Mouse (Mus musculus): ENCODE results near the gene Vps4a.
A peak's percentile ranks its signal among the peaks of the same experiment; 100 is the strongest.

Gene Vps4a

DNA sequence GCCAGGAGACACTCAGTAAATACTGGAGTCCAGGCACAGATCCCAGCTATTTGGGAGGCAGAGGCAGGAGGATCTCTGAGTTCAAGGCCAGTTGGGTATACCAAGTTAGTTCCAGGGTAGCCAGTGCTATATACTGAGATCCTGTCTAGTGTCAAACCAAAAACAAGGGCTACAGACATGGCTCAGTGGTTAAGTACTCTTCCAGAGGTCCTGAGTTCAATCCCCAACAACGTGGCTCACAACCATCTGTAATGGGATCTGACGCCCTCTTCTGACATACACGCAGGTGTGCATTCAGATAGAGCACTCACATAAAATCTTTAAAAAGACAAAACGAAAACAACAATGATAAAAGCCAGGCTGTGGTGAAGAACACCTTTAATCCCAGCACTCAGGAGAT, 18.5 kb downstream of the Vps4a start:
- no peak for DNase-seq (ENCODE audit: low spot score)

DNA sequence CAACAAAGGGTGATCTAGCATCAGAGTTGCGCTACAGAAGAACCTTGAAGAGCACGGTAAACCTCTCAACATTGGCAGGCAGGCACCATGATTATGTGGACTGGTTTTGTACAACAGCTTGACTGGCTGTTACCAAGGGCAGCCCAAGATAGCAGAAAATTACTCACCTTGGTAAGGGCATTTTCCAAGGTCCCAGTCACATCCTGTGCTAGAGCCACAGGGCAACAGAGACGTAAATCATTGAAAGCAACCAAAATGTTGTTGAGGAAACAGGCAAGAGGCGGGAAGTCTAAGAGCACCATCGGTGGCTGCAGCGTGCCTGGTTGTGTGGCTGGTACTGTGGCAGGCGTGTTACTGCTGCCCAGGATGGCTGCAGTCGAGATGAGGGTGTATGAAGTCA, 21.0 kb downstream of the Vps4a start:
- DNase-seq (ENCODE audit: low spot score), result no peak

DNA sequence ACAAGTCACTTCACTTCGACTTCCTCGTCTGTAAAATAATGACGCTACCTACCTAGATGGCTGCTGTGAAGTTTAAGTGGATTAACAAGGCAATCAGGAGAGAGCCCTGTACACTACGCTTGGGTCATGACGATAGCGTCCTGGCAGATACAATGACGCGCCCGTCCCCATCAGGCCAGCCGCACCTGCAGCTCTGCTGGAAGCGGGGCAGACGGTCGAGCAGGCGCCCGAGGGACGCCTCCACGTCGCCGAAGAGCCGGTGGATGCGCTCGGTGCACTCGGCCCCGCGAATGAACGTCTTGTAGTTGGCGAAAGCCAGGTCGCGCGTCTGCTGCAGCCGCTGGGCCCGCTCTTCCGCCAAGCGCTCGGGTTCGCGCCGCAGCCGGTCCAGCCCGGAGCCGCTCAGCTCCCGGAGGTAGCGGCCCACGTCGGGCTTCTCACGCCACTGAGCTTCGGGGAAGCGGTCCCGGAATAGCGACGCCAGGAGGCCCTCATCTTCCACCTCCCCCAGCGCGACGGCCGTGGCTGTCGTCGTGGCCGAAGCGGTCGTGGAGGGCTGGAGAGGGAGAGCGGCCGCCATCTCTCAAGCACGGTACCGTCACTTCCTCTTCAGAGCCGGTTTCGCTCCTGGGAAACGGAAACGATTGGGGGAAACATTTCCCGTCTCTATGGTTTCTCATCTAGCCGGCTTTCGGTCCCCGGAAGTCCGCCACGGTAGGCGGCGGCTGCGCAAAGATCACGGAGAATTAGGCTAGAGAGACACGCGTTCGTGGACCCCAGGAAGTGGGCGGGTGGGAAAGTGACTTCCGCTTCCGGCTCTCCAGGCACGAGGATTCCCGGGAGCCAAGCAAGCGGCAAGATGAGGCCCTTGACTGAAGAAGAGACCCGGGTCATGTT, 25.3 kb downstream of the Vps4a start, which contains the start of the genes Cog8 and Nip7:
Cog8 (minus strand) TSS at position 614 of the 897 bp plus-strand sequence.
Nip7 (plus strand) TSS at position 802 of the 897 bp plus-strand sequence.
- DNase-seq (ENCODE audit: low spot score), result peak; percentile 97

DNA sequence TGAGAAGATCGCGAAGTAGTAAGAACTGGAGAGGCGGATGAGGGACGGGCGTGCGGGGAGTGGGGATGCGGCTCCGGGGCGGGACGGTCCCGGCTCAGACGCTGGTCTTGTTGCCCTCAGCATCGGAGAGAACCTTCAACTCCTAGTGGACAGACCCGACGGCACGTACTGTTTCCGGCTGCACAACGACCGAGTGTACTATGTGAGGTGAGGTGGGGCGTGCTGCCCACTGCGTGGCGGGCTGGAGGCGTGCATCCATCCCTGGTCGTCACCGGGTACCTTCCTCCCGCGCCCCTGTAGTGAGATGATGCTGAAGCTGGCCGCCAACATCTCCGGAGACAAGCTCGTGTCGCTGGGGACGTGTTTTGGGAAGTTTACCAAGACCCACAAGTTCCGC, 25.9 kb downstream of the Vps4a start:
- DNase-seq (ENCODE audit: low spot score), result peak; percentile 37

DNA sequence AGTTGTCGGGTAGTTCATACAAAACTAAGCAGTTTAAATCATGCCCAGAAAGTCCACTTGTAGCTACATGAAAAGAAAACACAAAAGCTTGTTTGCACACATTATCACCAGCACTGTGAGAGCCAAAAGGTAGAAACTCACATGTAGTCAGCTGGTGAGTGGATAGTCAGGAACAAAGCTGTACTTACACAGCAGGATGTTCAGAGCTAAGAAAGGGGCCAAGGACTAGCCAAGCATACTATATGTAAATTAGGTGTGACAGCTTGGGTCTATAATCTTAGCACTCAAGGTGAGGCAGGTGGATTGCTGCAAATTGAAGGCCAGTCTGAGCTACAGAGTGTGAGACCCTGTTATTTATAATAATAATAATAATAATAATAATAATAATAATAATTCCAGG, 31.6 kb downstream of the Vps4a start:
- DNase-seq (ENCODE audit: low spot score), result no peak

DNA sequence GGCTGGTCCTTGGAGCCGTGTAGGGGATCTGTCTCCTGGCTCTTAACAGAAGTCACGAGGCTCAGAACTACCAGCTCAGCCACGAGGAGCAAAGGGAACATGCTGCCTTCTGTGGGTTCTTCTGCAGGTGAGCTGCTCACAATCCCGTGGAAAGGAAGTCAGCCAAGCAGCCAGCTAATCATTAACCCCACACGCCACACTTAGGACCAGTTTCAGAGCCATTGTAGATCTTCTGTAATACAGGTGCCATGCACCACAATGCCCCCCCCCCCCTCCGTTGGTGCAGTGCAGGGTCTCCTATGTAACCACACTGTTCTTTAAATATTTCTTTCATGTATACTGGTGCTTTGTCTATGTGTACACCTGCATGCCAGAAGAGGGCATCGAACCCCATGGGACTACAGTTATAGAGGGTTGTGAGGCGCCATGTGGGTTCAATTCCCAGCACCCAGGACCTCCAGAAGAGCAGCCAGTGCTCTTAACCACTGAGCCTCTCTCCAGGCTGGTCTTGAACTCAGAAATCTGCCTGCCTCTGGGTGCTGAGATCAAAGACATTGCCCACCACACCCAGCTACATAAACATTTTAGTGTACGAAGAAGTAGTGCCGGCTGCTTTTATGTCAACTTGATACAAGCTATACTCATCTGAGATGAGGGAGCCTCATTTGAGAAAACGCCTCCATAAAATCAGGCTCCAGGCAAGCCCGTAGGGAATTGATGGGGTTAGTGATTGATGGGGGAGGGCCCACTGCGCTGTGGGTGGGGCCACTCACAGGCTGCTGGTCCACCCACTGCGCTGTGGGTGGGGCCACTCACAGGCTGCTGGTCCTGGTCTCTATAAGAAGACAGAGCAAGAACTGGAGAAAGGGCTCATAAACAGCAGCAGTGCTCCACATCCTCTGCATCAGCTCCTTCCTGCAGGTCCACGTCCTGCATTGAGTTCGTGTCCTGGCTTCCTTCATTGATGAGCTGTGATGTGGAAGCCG, 34.8 kb downstream of the Vps4a start, which contains the start of gene Tmed6:
Tmed6 (minus strand) TSS at position 134 of the 986 bp plus-strand sequence.
- DNase-seq (ENCODE audit: low spot score), result no peak

DNA sequence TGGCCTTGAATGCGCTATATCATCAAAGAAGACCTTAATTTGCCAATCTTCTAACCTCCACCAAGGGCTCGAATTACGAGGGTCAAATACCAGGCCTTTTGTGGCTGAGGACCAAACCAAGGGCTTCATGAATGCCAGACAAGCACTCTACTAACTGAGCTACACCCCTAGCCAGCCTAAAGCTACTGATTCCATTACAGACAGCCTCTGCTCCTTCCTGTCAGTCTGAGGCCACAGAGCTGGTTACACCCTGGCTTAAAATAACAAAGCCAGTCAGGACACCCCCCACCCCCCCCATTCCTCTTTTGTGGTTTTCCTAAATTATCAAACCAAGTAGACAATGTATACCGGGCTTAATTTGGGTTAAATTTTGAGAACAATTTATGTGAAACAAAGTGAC, 42.7 kb downstream of the Vps4a start:
- no peak for DNase-seq (ENCODE audit: low spot score)

DNA sequence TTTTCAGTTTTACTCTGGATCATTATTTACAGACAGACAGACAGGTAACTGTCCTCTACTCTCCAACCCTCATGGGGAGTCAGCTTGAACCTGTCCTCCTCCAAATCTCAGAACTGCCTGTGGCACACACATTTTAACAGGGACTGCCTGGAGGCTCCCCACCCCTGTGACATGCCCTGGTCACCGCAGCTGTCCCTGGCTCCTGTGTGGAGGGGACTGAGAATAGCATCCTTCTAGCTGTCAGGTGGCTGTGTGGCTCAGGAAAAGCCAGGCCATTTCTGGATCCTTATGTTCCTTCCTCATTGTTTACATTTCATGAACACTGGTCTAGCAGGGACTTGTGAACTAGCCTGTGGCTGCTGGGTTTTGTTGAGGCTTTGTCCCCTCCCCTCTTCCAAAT, 43.1 kb downstream of the Vps4a start:
- no peak for DNase-seq (ENCODE audit: low spot score)

DNA sequence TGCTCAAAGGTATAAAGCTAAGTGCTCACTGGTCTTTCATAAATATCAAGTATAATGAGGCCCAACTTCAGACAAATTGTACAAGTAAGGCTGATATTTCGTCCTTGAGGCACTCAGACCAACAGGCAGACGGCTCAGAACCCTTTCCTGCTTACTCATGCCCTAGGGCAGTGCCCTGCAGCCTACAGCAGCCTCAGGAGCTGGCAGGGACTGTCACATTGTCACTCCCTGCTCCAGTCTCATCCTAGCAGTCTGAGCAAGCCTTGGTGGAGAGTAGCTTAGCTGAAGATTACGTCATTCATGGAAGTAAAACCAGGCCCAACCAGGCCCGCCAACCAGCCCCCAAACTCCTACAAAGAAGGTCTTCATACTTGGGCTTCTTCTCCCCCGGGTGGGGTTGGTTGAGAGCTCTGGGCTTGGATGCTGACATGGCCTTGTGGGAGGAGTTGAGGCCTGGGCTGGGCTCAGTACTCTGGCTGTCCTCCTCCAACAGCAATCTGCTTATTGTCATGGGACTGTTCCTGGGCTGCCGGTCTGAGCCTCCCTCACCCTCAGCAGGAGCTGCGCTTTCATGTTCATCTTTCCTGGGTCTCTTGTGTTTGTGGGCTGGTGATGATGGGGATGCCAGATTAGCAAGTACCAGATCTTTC, 45.3 kb downstream of the Vps4a start:
- no peak for DNase-seq (ENCODE audit: low spot score)

DNA sequence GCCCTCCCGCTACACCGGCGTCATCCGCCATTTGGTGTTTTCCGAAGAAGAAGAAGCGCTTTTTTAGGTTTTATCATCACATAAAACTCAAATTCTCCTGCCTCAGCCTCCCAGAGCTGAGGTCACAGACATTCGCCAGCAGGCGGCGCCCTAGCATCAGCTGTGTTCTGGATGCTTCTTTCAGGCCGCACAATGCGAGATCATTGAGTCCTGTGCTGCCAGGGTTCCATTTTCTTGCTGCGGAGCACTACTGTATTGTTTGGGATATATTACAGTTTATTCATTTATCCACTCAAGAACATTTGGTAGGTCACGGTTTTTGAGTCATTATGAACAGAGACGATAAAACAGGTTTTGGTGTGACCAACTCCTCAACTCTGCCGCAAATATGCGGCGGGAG, 54.3 kb downstream of the Vps4a start:
- DNase-seq (ENCODE audit: low spot score), result no peak

DNA sequence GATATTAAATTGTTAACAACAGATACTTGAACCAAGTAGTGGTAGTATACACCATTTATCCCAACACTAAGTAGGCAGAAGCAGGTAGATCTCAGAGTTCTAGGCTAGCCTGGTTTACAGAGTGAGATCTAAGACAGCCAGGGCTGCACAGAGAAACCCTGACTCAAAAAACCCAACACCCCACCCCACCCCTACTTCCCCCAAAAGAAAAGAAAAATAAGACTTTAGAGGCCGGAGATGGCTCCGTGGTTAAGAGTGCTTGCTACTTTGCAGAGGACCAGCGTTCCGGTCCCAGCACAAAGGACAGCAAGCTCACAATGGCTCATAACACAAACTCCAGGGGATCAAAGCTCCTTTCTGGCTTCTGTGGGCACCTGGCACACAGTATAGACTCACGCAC, 55.0 kb downstream of the Vps4a start:
- DNase-seq (ENCODE audit: low spot score), result no peak

DNA sequence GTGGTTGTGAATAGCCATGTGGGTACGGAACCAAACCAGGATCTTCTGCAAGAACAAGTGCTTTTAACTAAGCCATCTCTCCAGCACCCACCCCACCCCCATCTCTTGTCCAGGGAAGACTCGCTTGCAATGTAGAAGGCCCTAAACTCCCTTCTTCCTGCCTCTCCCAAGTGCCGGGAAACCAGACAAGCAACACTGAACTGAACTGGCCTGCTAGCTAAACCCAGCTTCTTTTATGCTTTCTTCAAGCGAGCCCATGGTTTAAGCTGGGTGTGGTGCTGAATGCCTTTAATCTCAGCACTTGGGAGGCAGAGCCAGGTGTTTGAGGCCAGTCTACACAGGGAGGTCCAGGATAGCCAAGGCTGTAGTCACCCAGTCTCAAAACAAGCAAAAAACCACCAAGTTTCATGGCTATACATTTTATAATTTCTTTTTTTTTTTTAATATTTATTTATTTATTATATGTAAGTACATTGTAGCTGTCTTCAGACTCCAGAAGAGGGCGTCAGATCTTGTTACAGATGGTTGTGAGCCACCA, 57.6 kb downstream of the Vps4a start:
- DNase-seq (ENCODE audit: low spot score), result no peak

DNA sequence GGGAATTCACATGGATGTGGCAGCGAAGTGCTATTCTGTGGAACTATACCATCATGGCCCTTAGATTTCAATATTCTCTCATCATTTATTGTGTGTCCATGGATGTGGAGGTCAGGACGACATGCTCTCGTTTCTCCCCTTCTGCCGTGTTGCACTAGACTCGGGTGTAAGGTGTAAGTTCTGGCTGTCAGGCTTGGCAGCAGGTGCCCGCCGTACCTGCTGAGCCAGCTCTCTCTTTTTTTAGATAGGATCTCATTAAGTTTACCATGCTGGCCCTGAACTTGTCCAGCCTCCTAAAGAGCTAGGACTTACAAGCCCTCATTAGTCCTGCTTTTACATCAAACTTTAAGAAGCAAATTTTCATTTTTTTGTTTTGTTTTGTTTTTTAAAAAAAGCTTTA, 59.5 kb downstream of the Vps4a start:
- DNase-seq (ENCODE audit: low spot score), result no peak
